Mouse (Mus musculus) v-Abl transformed pro-B cells (cell line): Measurements from ENCODE around the gene Sp8.

ENCODE experiments used
- in situ Hi-C, 2 experiments: fragments of 400-800 bp; cut with MboI; formaldehyde crosslinking; loops; one replicate each; pipeline ENCODE4 v1.15.1; 2025; ENCODE audit not compliant: unreplicated experiment in 2 of 2

Gene Sp8

GRCm38 (mm10) chr12:118846221-118846620, at the start of gene Sp8:
TSS of gene Sp8 (plus strand) at chr12:118846329.
- in situ Hi-C loops = no loop called here

- in situ Hi-C loops = no loop called here
Observed at GRCm38 (mm10) chr12:118811328-118811961, 34.7 kb upstream of the Sp8 start.

GRCm38 (mm10) chr12:118814561-118814960, 31.6 kb upstream of the Sp8 start:
- in situ Hi-C loops = no loop called here

GRCm38 (mm10) chr12:118816156-118816555, 30.0 kb upstream of the Sp8 start:
- in situ Hi-C loops = no loop called here

GRCm38 (mm10) chr12:118829881-118830280, 16.2 kb upstream of the Sp8 start:
- in situ Hi-C loops = no loop called here

GRCm38 (mm10) chr12:118836411-118837341, 9.5 kb upstream of the Sp8 start:
- in situ Hi-C loops = no loop called here

- in situ Hi-C loops = no loop called here
Observed at GRCm38 (mm10) chr12:118837361-118837760, 8.8 kb upstream of the Sp8 start.

GRCm38 (mm10) chr12:118838260-118838659, 7.9 kb upstream of the Sp8 start:
- in situ Hi-C loops = no loop called here

GRCm38 (mm10) chr12:118839398-118839797, 6.7 kb upstream of the Sp8 start:
- in situ Hi-C loops = no loop called here

- in situ Hi-C loops = no loop called here
Observed at GRCm38 (mm10) chr12:118840301-118840700, 5.8 kb upstream of the Sp8 start.

- in situ Hi-C loops = no loop called here
Observed at GRCm38 (mm10) chr12:118840861-118841260, 5.3 kb upstream of the Sp8 start.

- in situ Hi-C loops = no loop called here
Observed at GRCm38 (mm10) chr12:118841381-118841922, 4.7 kb upstream of the Sp8 start.

- in situ Hi-C loops = no loop called here
Observed at GRCm38 (mm10) chr12:118841971-118842550, 4.1 kb upstream of the Sp8 start.

GRCm38 (mm10) chr12:118842671-118843411, 3.3 kb upstream of the Sp8 start:
- in situ Hi-C loops = no loop called here

- in situ Hi-C loops = no loop called here
Observed at GRCm38 (mm10) chr12:118844111-118844510, 2.0 kb upstream of the Sp8 start.

- in situ Hi-C loops = no loop called here
Observed at GRCm38 (mm10) chr12:118844841-118845240, 1.3 kb upstream of the Sp8 start.

- in situ Hi-C loops = no loop called here
Observed at GRCm38 (mm10) chr12:118845351-118845750, 778 bp upstream of the Sp8 start.

- in situ Hi-C loops = no loop called here
Observed at GRCm38 (mm10) chr12:118846649-118847321, 656 bp downstream of the Sp8 start.

- in situ Hi-C loops = no loop called here
Observed at GRCm38 (mm10) chr12:118847381-118847780, 1.3 kb downstream of the Sp8 start.
